Mouse (Mus musculus): ENCODE data around the gene Fbxo4.

DNA sequence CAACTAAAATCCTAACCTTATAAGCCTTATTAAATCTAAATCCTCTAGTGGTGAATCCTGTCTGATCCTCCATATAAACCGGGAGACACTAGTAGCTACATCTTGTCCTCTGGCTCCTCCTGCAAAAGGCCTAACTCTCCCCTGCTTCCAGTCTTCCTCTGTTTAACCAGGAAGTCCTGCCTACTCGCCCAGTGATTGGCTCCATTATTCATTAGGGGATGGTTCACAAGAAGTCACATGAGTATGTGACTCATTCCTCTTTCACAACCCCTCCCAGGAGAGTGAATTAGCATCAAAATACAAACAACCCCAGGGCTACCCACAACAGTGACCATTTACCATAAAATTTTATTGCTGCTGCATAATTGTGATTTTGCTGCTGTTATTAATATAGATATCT, 19.8 kb upstream of the Fbxo4 start:
- TF ChIP-seq CTCF (IDR thresholded peaks at IDR 0.05; ENCODE audit: extremely low read depth, insufficient read depth, insufficient read length, insufficient replicate concordance) (no peak), POLR2A (IDR thresholded peaks at IDR 0.05; ENCODE audit: low read depth, low read length) (no peak)

Measured in spleen, adult 2 months (tissue).